Mouse (Mus musculus) small intestine, adult 2 months (tissue): ENCODE measurements around the gene Lancl2.

ENCODE experiments used
- CTCF ChIP-seq: fragments of 200-500 bp; IDR thresholded peaks from 2 replicates; pipeline ENCODE4 v1.5.1; 2012; ENCODE audit warnings: low read depth, mild to moderate bottlenecking, control low read depth, inconsistent platforms, low read length, moderate library complexity, mixed read lengths; ENCODE audit not compliant: insufficient replicate concordance, insufficient read length; ENCODE audit errors: extremely low read depth
- POLR2A ChIP-seq: fragments of 200-500 bp; IDR thresholded peaks from 2 replicates; pipeline ENCODE4 v1.6.1; 2012; ENCODE audit warnings: low read depth, mild to moderate bottlenecking, control low read depth, inconsistent platforms, low read length, moderate library complexity

DNA sequence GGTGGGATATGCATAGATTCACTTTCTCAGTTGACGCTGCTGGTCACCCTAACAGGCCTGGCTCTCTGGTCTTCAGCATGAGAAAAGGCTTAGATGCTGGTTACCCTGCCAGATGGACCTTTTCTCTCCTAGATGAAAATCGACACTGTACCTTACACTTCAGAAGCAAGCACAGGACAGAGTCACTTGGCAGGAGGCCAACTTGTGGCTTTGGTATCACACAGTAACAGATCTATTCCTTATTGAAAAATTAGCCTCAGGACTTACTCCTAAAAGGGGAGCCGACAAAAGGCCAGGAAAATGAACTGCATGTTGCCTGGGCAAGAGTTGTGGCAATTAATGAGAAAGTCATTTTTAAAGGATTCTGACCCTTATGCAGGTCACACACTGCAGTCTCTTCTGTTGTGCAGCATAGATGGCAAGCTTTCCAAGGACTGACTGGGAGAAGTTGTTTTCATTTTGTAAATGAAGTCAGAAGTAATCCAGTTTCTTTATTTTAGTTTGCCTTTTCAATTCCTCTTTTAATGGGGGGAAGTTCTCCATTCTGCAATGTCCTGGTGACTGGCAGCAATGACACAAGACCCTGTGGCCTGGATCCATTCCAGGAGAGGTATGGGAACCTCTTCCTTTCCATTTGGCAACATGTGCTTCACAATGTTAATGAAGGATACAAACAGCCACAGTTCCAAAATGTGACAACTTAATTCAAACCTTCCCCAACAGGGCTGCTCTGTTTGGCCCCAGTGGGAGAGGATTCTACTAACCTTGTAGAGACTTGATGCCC, 62.9 kb downstream of the Lancl2 start:
- TF ChIP-seq CTCF (no peak), POLR2A (no peak)
